ENCODE assay signal across 15 mouse cellular contexts in the genomic region with DNA sequence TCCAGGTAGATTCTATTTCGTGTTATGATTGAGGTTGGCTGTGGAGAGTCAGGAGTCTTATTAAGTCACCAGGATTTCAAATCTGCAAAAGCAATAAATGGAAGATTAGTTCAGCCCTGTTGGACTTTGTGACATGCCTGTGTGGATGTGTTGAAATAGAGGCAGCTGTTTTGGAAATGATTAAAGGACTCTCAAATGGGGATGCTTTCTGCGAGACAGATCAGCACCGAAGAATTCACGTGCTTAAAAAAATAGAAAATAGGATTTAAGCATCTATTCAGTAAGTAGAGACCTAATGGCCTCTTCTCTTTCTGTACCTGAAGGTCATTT. TPM values are rescaled to one million over a fixed set of nuclear protein-coding genes. Genes with fewer than 3 reads are reported as not detected.
DNase-seq lines count a peak whose midpoint lies in the region; ATAC-seq lines count a peak whose summit lies in the region.
"Had no signal": no experiment of that assay in that cellular context is flagged by ENCODE, and none has a peak within 500 bp of the region (broad histone marks: within the 10 kb centered on the region; RNA-seq: fewer than 3 reads in every experiment).

No protein-coding gene starts in this region.

- H3K4me2 ChIP-seq in kidney, embryonic 16.5 days (replicated peaks; ENCODE audit: low read depth, low read length) = no peak overlapping the region
- peak overlapping the region; percentile 27 for H3K4me2 ChIP-seq in liver, embryonic 11.5 days
- H3K4me2 ChIP-seq: forebrain, embryonic 15.5 days; hindbrain, embryonic 12.5 days; limb, embryonic 13.5 days; neural tube, embryonic 12.5 days had no signal

- no peaks in the 10 kb centered on the region for H3K9me3 ChIP-seq in kidney, embryonic 16.5 days (ENCODE audit: low read length)
- no peaks in the 10 kb centered on the region for H3K9me3 ChIP-seq in liver, embryonic 11.5 days (ENCODE audit: control insufficient read depth, low read length)
- H3K9me3 ChIP-seq: forebrain, embryonic 15.5 days; hindbrain, embryonic 12.5 days; limb, embryonic 13.5 days; neural tube, embryonic 12.5 days had no signal

- DNase-seq in kidney, postnatal 14 days = peak; percentile 23
- no peak for DNase-seq in liver, embryonic 11.5 days (ENCODE audit: low spot score)
- peak; percentile 60 for DNase-seq in yolk sac, embryonic 10.5 days (ENCODE audit: low spot score)
- no peak for DNase-seq in urinary bladder, adult 18-20 months (ENCODE audit: low spot score in 2 of 2)
- DNase-seq in thymus, adult 18-20 months = no peak
- DNase-seq: cerebellum, postnatal 10 days; heart, adult 18-20 months; layer of hippocampus, adult 9-11 months; lung, postnatal 10 days had no signal

- no peak overlapping the region for H3K4me3 ChIP-seq in kidney, embryonic 16.5 days (ENCODE audit: low read length)
- H3K4me3 ChIP-seq in liver, embryonic 11.5 days (ENCODE audit: low read depth, low read length) = no peak overlapping the region
- H3K4me3 ChIP-seq: forebrain, embryonic 15.5 days; hindbrain, embryonic 12.5 days; limb, embryonic 13.5 days; neural tube, embryonic 12.5 days had no signal

- H3K36me3 ChIP-seq in kidney, embryonic 16.5 days (ENCODE audit: insufficient read depth, low read length) = no peaks in the 10 kb centered on the region
- H3K36me3 ChIP-seq in liver, embryonic 11.5 days (ENCODE audit: control insufficient read depth, insufficient read depth, low read length) = peaks cover 5% of the 10 kb centered on the region; the same call in 1 of the 2 replicates
- H3K36me3 ChIP-seq: limb, embryonic 13.5 days; neural tube, embryonic 12.5 days had no signal

- H3K9ac ChIP-seq in kidney, embryonic 16.5 days (replicated peaks; ENCODE audit: low read length) = no peak overlapping the region
- no peak overlapping the region for H3K9ac ChIP-seq in liver, embryonic 11.5 days (ENCODE audit: low read depth, low read length)
- H3K9ac ChIP-seq: forebrain, embryonic 15.5 days; hindbrain, embryonic 12.5 days; limb, embryonic 13.5 days; neural tube, embryonic 12.5 days had no signal

- no peaks in the 10 kb centered on the region for H3K4me1 ChIP-seq in kidney, embryonic 16.5 days (ENCODE audit: insufficient read depth, low read length)
- peaks cover 4% of the 10 kb centered on the region; the same call in 1 of the 2 replicates for H3K4me1 ChIP-seq in liver, embryonic 11.5 days (replicated peaks; ENCODE audit: control insufficient read depth, insufficient read depth, low read length)
- H3K4me1 ChIP-seq: forebrain, embryonic 15.5 days; hindbrain, embryonic 12.5 days; limb, embryonic 13.5 days; neural tube, embryonic 12.5 days had no signal

- ATAC-seq in kidney, embryonic 16.5 days (ENCODE audit: low FRiP score, low TSS enrichment) = no peak
- ATAC-seq in erythroid progenitor cell, adult 5-6 weeks (replicated peaks; ENCODE audit: low FRiP score, poor library complexity, severe bottlenecking) = peak; percentile 13
- ATAC-seq in liver, embryonic 11.5 days (replicated peaks; ENCODE audit: low FRiP score) = peak; percentile 65; the same call in 1 of the 2 replicates
- ATAC-seq: forebrain, embryonic 15.5 days had no signal

- WGBS in kidney, embryonic 16.5 days = 89% methylated on average over 4 of the region's 4 CpGs
- 73% methylated on average over 4 of the region's 4 CpGs for WGBS in liver, embryonic 11.5 days

- H3K27me3 ChIP-seq in kidney, embryonic 16.5 days (ENCODE audit: insufficient read depth, low read length) = no peaks in the 10 kb centered on the region
- H3K27me3 ChIP-seq in liver, embryonic 11.5 days (replicated peaks; ENCODE audit: control insufficient read depth, insufficient read depth, low read length) = no peaks in the 10 kb centered on the region
- H3K27me3 ChIP-seq: forebrain, embryonic 15.5 days; hindbrain, embryonic 12.5 days; limb, embryonic 13.5 days; neural tube, embryonic 12.5 days had no signal

- no peak overlapping the region for H3K27ac ChIP-seq in kidney, embryonic 16.5 days (ENCODE audit: low read length)
- H3K27ac ChIP-seq in liver, embryonic 11.5 days (ENCODE audit: low read depth, low read length) = peak overlapping the region; percentile 94
- H3K27ac ChIP-seq: forebrain, embryonic 15.5 days; hindbrain, embryonic 12.5 days; limb, embryonic 13.5 days; neural tube, embryonic 12.5 days had no signal

RNA-seq across cellular contexts. Expression of gene Hspbap1, which starts 37.5 kb away (rescaled TPM):
- 16.7 and 17.3 TPM in 2 replicates for polyA plus RNA-seq in kidney, embryonic 16.5 days (2015; fragmentation: Nextera tagmentation; extraction: Ambion mirVana)
- 18.0 and 28.8 TPM in 2 replicates for total RNA-seq in erythroid progenitor cell, adult 5-6 weeks (2015; ENCODE audit: low replicate concordance)
- total RNA-seq in erythroid progenitor cell, adult 5-6 weeks (2017; ENCODE audit: low replicate concordance) = 12.9 and 24.9 TPM in 2 replicates
- 30.1 and 30.4 TPM in 2 replicates for polyA plus RNA-seq in liver, embryonic 11.5 days (2014; fragmentation: Nextera tagmentation; extraction: Ambion mirVana)

RNA-seq across cellular contexts. Expression of gene Dirc2, which starts 38.5 kb away (rescaled TPM):
- 12.2 and 12.3 TPM in 2 replicates for polyA plus RNA-seq in kidney, embryonic 16.5 days (2015; fragmentation: Nextera tagmentation; extraction: Ambion mirVana)
- 4.6 and 9.4 TPM in 2 replicates for total RNA-seq in erythroid progenitor cell, adult 5-6 weeks (2015; ENCODE audit: low replicate concordance)
- total RNA-seq in erythroid progenitor cell, adult 5-6 weeks (2017; ENCODE audit: low replicate concordance) = 8.1 and 11.3 TPM in 2 replicates
- 7.5 and 8.0 TPM in 2 replicates for polyA plus RNA-seq in liver, embryonic 11.5 days (2014; fragmentation: Nextera tagmentation; extraction: Ambion mirVana)

Comparison
In these comparisons a context has a peak if more than half of its experiments do, and no peak if none do; other contexts are left out.
1. DNase-seq: peak in kidney, postnatal 14 days (single experiment) and yolk sac, embryonic 10.5 days (single experiment); none in liver, embryonic 11.5 days (single experiment), urinary bladder, adult 18-20 months (0 of 2) and thymus, adult 18-20 months (0 of 2).